Mouse (Mus musculus) urinary bladder, postnatal 25 days (tissue): ENCODE results near the gene Cobll1.

ENCODE experiments used
- DNase-seq: peaks from one replicate; pipeline ENCODE4 v3.0.0; 2022; ENCODE audit warnings: low spot score

Cobll1 gene

GRCm38 (mm10) chr2:65090986-65091385, 148.2 kb downstream of the Cobll1 start:
- DNase-seq: no peak

DNA sequence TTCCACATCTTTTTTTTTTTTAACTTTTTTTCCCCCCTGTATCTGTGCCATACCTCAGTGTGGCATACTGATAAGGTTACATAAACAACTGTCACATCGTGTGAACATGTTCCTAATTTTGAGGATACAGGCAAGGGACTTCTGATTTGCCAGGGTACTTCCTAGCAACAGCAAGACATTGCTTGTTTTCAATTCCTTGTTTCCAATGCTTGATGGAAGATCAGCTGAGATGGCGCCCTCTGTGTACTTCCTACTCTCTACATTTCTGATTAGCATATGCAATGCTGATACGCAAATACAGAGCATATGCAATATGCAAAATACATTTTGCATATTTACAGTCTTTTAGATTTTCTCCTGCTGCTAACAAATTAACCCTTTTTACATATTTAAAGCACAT, 152.0 kb downstream of the Cobll1 start:
- no peak for DNase-seq

- no peak for DNase-seq
Measured at GRCm38 (mm10) chr2:65083411-65083810, 155.8 kb downstream of the Cobll1 start.

- DNase-seq: no peak
Measured at GRCm38 (mm10) chr2:65077544-65077943, 161.7 kb downstream of the Cobll1 start.

GRCm38 (mm10) chr2:65075840-65076239, 163.4 kb downstream of the Cobll1 start:
- no peak for DNase-seq

DNA sequence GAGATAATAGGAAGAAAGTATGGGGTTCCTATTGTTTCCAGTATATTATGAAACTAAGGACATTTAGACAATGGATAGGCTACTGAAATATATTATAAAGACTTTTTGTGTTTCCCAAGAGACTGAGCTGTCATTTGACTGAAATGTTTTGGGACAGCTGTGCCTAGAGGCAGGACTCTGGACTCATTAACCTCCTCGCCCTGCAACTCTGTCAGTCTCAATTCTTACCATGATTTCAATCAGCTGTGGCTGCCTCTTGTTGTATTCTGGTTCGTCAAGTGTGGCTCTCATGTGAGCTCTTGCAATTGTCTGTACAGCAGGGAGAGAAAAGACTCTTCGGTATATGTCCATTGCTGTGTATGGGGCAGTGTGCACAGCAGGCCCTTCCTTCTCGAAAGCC, 163.8 kb downstream of the Cobll1 start:
- no peak for DNase-seq

- DNase-seq: no peak
Measured at GRCm38 (mm10) chr2:65072205-65072604, 167.0 kb downstream of the Cobll1 start.

GRCm38 (mm10) chr2:65053764-65054163, 185.4 kb downstream of the Cobll1 start:
- DNase-seq: no peak

GRCm38 (mm10) chr2:65052191-65053012, 186.8 kb downstream of the Cobll1 start:
- no peak for DNase-seq

DNA sequence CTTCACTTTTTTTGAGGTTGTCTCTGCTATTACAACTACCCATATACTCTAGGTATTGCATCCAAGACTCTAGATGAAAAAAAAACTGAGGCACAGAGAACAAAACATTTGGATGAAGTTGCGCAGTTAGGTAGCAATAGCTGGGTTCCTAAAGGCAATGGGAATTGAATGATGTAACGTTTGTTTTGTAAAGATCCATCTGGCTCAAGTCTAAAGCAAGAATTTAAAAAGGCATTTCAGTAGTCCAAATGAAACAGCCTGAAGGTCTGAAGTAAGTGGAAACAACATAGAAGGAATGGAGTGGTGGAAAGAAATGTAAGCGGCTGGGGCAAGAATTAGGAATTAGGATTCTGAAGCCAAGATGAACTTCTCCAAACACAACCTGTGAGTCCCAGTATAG, 188.4 kb downstream of the Cobll1 start:
- no peak for DNase-seq

DNA sequence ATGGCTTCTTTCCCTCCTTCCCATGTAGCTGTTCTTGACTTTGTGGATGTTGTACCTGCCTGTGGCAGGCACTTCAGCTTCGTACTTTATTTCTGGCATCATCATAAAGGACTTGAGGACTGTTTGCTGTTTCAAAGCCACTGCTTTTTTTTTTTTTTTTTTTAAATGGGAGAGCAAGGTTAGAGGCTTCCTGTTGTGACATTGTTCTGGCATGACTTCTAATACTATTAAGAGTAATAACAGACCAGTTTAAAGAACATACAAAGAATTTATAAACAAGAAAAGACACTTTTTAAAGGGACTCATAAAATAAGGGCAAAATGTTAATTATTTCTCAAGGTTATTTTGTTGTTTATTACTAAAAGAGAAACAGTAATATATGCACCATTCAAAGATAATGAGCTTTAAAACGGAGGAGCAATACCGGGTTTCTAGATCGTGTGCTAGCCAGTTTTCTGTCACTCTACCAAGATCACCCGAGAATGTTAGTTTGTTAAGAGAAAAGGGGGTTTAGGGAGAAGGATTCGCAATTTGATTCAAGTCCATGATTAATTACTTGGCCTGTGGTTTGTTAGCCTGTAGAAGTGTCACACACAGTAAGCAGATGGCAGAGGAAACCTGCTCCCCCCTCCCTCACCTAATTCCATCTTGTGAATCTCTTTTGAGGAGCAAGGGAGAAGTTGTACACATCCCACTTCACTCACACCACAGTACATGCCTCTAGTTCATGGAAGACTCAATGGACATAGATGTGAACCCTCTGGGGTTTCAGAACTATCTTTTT, 190.8 kb downstream of the Cobll1 start:
- no peak for DNase-seq
